Mouse (Mus musculus) CH12.LX (cell line): ENCODE measurements around the gene Spata2. TPM values are rescaled to one million over a fixed set of nuclear protein-coding genes. Genes with fewer than 3 reads are reported as not detected.

ENCODE experiments used
- DNase-seq: peaks from one replicate; pipeline ENCODE4 v3.0.0-alpha.2; 2013; ENCODE audit errors: extremely low read depth
- H3K27ac ChIP-seq: 2 replicates; pipeline ENCODE4 v1.5.1; 2012; ENCODE audit warnings: low read depth, mild to moderate bottlenecking, control low read depth, moderate library complexity; ENCODE audit not compliant: insufficient read depth
- H3K27me3 ChIP-seq: replicated peaks from 2 replicates; pipeline ENCODE3; 2012; ENCODE audit warnings: inconsistent platforms
- H3K36me3 ChIP-seq, 2 experiments: replicated peaks in 1 of 2; 2 replicates each; pipeline versions ENCODE3 to v1.6.1; 2012; ENCODE audit warnings: inconsistent platforms in 1 of 2, low read length in 1 of 2, mild to moderate bottlenecking in 1 of 2, mixed read lengths in 1 of 2, moderate library complexity in 1 of 2; ENCODE audit not compliant: control insufficient read depth in 1 of 2, insufficient read depth in 1 of 2
- H3K4me1 ChIP-seq, 2 experiments: 2 replicates each; pipeline ENCODE4 v1.6.1; 2012; ENCODE audit warnings: inconsistent platforms in 1 of 2, moderate library complexity in 1 of 2; ENCODE audit not compliant: insufficient read depth in 2 of 2, control insufficient read depth in 1 of 2
- H3K4me2 ChIP-seq: 2 replicates; pipeline ENCODE4 v1.6.1; 2012; ENCODE audit warnings: low read depth, mild to moderate bottlenecking, control low read depth; ENCODE audit not compliant: poor library complexity, insufficient read depth, severe bottlenecking
- H3K4me3 ChIP-seq, 3 experiments: fragments of 150-350 bp in 1 of 3; sonication (generic) in 1 of 3; replicated peaks in 1 of 3; 2 replicates each; pipeline versions ENCODE3 to v1.5.1; 2011 to 2012; ENCODE audit warnings: low read depth in 2 of 3, low read length in 2 of 3, mild to moderate bottlenecking in 2 of 3, moderate library complexity in 2 of 3, control low read depth in 1 of 3, improper control_type of control experiment in 1 of 3, inconsistent platforms in 1 of 3, mixed read lengths in 1 of 3; ENCODE audit not compliant: poor library complexity in 1 of 3
- H3K79me2 ChIP-seq: replicated peaks from 2 replicates; pipeline ENCODE4 v1.6.1; 2012; ENCODE audit warnings: mild to moderate bottlenecking, moderate library complexity; ENCODE audit not compliant: control insufficient read depth, poor library complexity, insufficient read depth, severe bottlenecking; ENCODE audit errors: extremely low read depth
- H3K9ac ChIP-seq: 2 replicates; pipeline ENCODE4 v1.6.1; 2012; ENCODE audit warnings: low read depth, mild to moderate bottlenecking, control low read depth, moderate library complexity; ENCODE audit not compliant: insufficient read depth
- H3K9me3 ChIP-seq: replicated peaks from 2 replicates; pipeline ENCODE3; 2012; ENCODE audit warnings: low read length, inconsistent platforms, mixed read lengths
- BHLHE40 ChIP-seq: IDR thresholded peaks from 2 replicates; pipeline ENCODE4 v1.6.1; 2011; ENCODE audit warnings: mild to moderate bottlenecking, low read depth, low read length, improper control_type of control experiment
- CHD1 ChIP-seq: IDR thresholded peaks from 2 replicates; pipeline ENCODE4 v1.6.1; 2012; ENCODE audit warnings: low read depth, low read length, improper control_type of control experiment, inconsistent platforms
- CHD2 ChIP-seq: IDR thresholded peaks from 2 replicates; pipeline ENCODE4 v1.6.1; 2011; ENCODE audit warnings: low read length, improper control_type of control experiment
- CTCF ChIP-seq, 2 experiments: IDR thresholded peaks in 1 of 2; conservative IDR thresholded peaks in 1 of 2; 2 replicates each; pipeline ENCODE4 v1.5.1; 2011 to 2012; ENCODE audit warnings: low read depth in 2 of 2, low read length in 2 of 2, improper control_type of control experiment in 1 of 2, inconsistent platforms in 1 of 2, mild to moderate bottlenecking in 1 of 2, moderate library complexity in 1 of 2
- E2F4 ChIP-seq: IDR thresholded peaks from 2 replicates; pipeline ENCODE4 v1.6.1; 2011; ENCODE audit warnings: low read depth, low read length, improper control_type of control experiment; ENCODE audit not compliant: insufficient replicate concordance
- ELF1 ChIP-seq: IDR thresholded peaks from 2 replicates; pipeline ENCODE4 v1.6.1; 2014; ENCODE audit warnings: low read depth, mild to moderate bottlenecking, inconsistent platforms, low read length, improper control_type of control experiment
- EP300 ChIP-seq: IDR thresholded peaks from 2 replicates; pipeline ENCODE4 v1.6.1; 2011; ENCODE audit warnings: low read length, improper control_type of control experiment
- ETS1 ChIP-seq: conservative IDR thresholded peaks from 2 replicates; pipeline ENCODE4 v1.6.1; 2012; ENCODE audit warnings: low read depth, mild to moderate bottlenecking, inconsistent platforms, low read length, improper control_type of control experiment, moderate library complexity
- GABPA ChIP-seq: IDR thresholded peaks from 2 replicates; pipeline ENCODE4 v1.6.1; 2012; ENCODE audit warnings: low read depth, low read length, improper control_type of control experiment, inconsistent platforms; ENCODE audit not compliant: insufficient replicate concordance
- HCFC1 ChIP-seq: IDR thresholded peaks from 2 replicates; pipeline ENCODE4 v1.6.1; 2012; ENCODE audit warnings: low read depth, mild to moderate bottlenecking, inconsistent platforms, low read length, improper control_type of control experiment
- IRF4 ChIP-seq: IDR thresholded peaks from 2 replicates; pipeline ENCODE4 v1.6.1; 2014; ENCODE audit warnings: low read depth, mild to moderate bottlenecking, inconsistent platforms, low read length, improper control_type of control experiment
- JUN ChIP-seq: IDR thresholded peaks from 2 replicates; pipeline ENCODE4 v1.6.1; 2011; ENCODE audit warnings: low read depth, mild to moderate bottlenecking, low read length, improper control_type of control experiment, moderate library complexity; ENCODE audit not compliant: insufficient read depth
- JUND ChIP-seq: conservative IDR thresholded peaks from 2 replicates; pipeline ENCODE4 v1.6.1; 2011; ENCODE audit warnings: low read depth, low read length, improper control_type of control experiment
- KAT2A ChIP-seq: IDR thresholded peaks from 2 replicates; pipeline ENCODE4 v1.6.1; 2012; ENCODE audit warnings: low read length, improper control_type of control experiment, inconsistent platforms; ENCODE audit not compliant: insufficient replicate concordance
- MAFK ChIP-seq: IDR thresholded peaks from 2 replicates; pipeline ENCODE4 v1.6.1; 2011; ENCODE audit warnings: low read length, improper control_type of control experiment; ENCODE audit not compliant: insufficient replicate concordance
- MAX ChIP-seq: IDR thresholded peaks from 2 replicates; pipeline ENCODE4 v1.6.1; 2011; ENCODE audit warnings: low read length, improper control_type of control experiment
- MAZ ChIP-seq: IDR thresholded peaks from 2 replicates; pipeline ENCODE4 v1.6.1; 2012; ENCODE audit warnings: low read depth, mild to moderate bottlenecking, inconsistent platforms, low read length, improper control_type of control experiment, moderate library complexity
- MEF2A ChIP-seq: IDR thresholded peaks from 2 replicates; pipeline ENCODE4 v1.6.1; 2014; ENCODE audit warnings: low read depth, mild to moderate bottlenecking, inconsistent platforms, low read length, improper control_type of control experiment, borderline replicate concordance
- MXI1 ChIP-seq: IDR thresholded peaks from 2 replicates; pipeline ENCODE4 v1.6.1; 2011; ENCODE audit warnings: mild to moderate bottlenecking, low read depth, low read length, improper control_type of control experiment
- MYC ChIP-seq: IDR thresholded peaks from 2 replicates; pipeline ENCODE4 v1.6.1; 2011; ENCODE audit warnings: low read depth, mild to moderate bottlenecking, improper control_type of control experiment, low read length
- NELFE ChIP-seq: IDR thresholded peaks from 2 replicates; pipeline ENCODE4 v1.6.1; 2011; ENCODE audit warnings: low read depth, low read length, improper control_type of control experiment
- NRF1 ChIP-seq: IDR thresholded peaks from 2 replicates; pipeline ENCODE4 v1.6.1; 2014; ENCODE audit warnings: low read depth, mild to moderate bottlenecking, inconsistent platforms, low read length, improper control_type of control experiment, moderate library complexity
- PAX5 ChIP-seq: IDR thresholded peaks from 2 replicates; pipeline ENCODE4 v1.6.1; 2012; ENCODE audit warnings: low read length, inconsistent platforms, mixed read lengths
- POLR2A ChIP-seq: IDR thresholded peaks from 2 replicates; pipeline ENCODE4 v1.6.1; 2011; ENCODE audit warnings: low read depth, mild to moderate bottlenecking, improper control_type of control experiment, low read length
- POLR2AphosphoS2 ChIP-seq: IDR thresholded peaks from 2 replicates; pipeline ENCODE4 v1.6.1; 2011; ENCODE audit warnings: low read depth, low read length, improper control_type of control experiment
- RAD21 ChIP-seq: IDR thresholded peaks from 2 replicates; pipeline ENCODE4 v1.6.1; 2011; ENCODE audit warnings: low read depth, mild to moderate bottlenecking, low read length, improper control_type of control experiment, moderate library complexity
- RCOR1 ChIP-seq: conservative IDR thresholded peaks from 2 replicates; pipeline ENCODE4 v1.6.1; 2012; ENCODE audit warnings: low read depth, mild to moderate bottlenecking, inconsistent platforms, low read length, improper control_type of control experiment
- SIN3A ChIP-seq: IDR thresholded peaks from 2 replicates; pipeline ENCODE4 v1.6.1; 2012; ENCODE audit warnings: low read length, improper control_type of control experiment, inconsistent platforms
- SMC3 ChIP-seq: IDR thresholded peaks from 2 replicates; pipeline ENCODE4 v1.6.1; 2011; ENCODE audit warnings: low read depth, low read length, improper control_type of control experiment
- TBP ChIP-seq: conservative IDR thresholded peaks from 2 replicates; pipeline ENCODE4 v1.6.1; 2011; ENCODE audit warnings: low read depth, low read length, improper control_type of control experiment
- TCF12 ChIP-seq: IDR thresholded peaks from 2 replicates; pipeline ENCODE4 v1.6.1; 2014; ENCODE audit warnings: low read depth, mild to moderate bottlenecking, inconsistent platforms, low read length, improper control_type of control experiment
- UBTF ChIP-seq: IDR thresholded peaks from 2 replicates; pipeline ENCODE4 v1.6.1; 2012; ENCODE audit warnings: low read depth, mild to moderate bottlenecking, inconsistent platforms, low read length, improper control_type of control experiment, moderate library complexity
- USF1 ChIP-seq: IDR thresholded peaks from 2 replicates; pipeline ENCODE4 v1.6.1; 2014; ENCODE audit warnings: low read depth, mild to moderate bottlenecking, inconsistent platforms, low read length, improper control_type of control experiment
- USF2 ChIP-seq: conservative IDR thresholded peaks from 2 replicates; pipeline ENCODE4 v1.6.1; 2011; ENCODE audit warnings: low read depth, low read length, improper control_type of control experiment
- ZC3H11A ChIP-seq: IDR thresholded peaks from 2 replicates; pipeline ENCODE4 v1.6.1; 2012; ENCODE audit warnings: low read depth, mild to moderate bottlenecking, inconsistent platforms, low read length, improper control_type of control experiment
- ZKSCAN1 ChIP-seq: IDR thresholded peaks from 2 replicates; pipeline ENCODE4 v1.6.1; 2012; ENCODE audit warnings: low read depth, inconsistent platforms, low read length, improper control_type of control experiment, borderline replicate concordance
- ZNF384 ChIP-seq: IDR thresholded peaks from 2 replicates; pipeline ENCODE4 v1.6.1; 2012; ENCODE audit warnings: low read depth, low read length, improper control_type of control experiment, inconsistent platforms
- dilution Hi-C: fragments of 300-500 bp; cut with MboI; formaldehyde crosslinking; loops from 2 replicates; pipeline ENCODE4 v1.14.3; 2020; ENCODE audit warnings: low sequenced_read_pairs; ENCODE audit not compliant: extremely low pct_unique_long_range_greater_than_20kb, extremely low pct_ligation_motif_present
- in situ Hi-C: fragments of 300-500 bp; cut with MboI; formaldehyde crosslinking; loops from 3 replicates; pipeline ENCODE4 v1.14.3; 2019; ENCODE audit warnings: low sequenced_read_pairs, low pct_ligation_motif_present, low pct_unique_long_range_greater_than_20kb, mixed read lengths
- polyA plus RNA-seq: library from polyadenylated mRNA; unstranded; fragments of >175 nt; gene quantifications from 2 replicates; pipeline ENCODE4 v1.2.1, GENCODE M21; 2012; ENCODE audit warnings: low read depth; ENCODE audit not compliant: insufficient read length
- total RNA-seq, 2 experiments: library from RNA; depleted of rRNA; stranded (reverse); fragments of 300-350 nt in 1 of 2; fragments of >200 nt in 1 of 2; gene quantifications; 2 replicates each; pipeline ENCODE4 v1.2.3; 2012 to 2014

Spata2 gene
- total and polyA plus RNA-seq, 3 experiments, result 9.1 to 22.8 (median 10.5) TPM

GRCm38 (mm10) chr2:167537476-167538297, 45.0 kb upstream of the Spata2 start, which contains the start of gene Snai1:
TSS of gene Snai1 (plus strand) at chr2:167538195.
- Histone ChIP-seq H3K27ac (peak within 1 kb of the TSS; percentile 51), H3K4me2 (peak within 1 kb of the TSS; percentile 79), H3K36me3 (peaks cover 14 to 39% of the 10 kb centered on the region in 2 experiments), H3K9me3 (no peaks in the 10 kb centered on the region), H3K27me3 (no peaks in the 10 kb centered on the region), H3K79me2 (peaks cover 7% of the 10 kb centered on the region), H3K9ac (peak within 1 kb of the TSS; percentile 81), H3K4me1 (peaks cover 18 to 47% of the 10 kb centered on the region in 2 experiments), H3K4me3 (peak within 1 kb of the TSS; percentile 54 to 79 (median 78))
- dilution Hi-C loops, result no loop called here
- DNase-seq, result peak; percentile 96
- in situ Hi-C loops, result loop anchor here (10.0 kb wide), 1 partner anchor 367 kb away; no protein-coding TSS in a partner anchor
- no peak for TF ChIP-seq GABPA
- peak; percentile 93; the same call in 1 of the 2 replicates for TF ChIP-seq MAX
- peak; percentile 95 for TF ChIP-seq TBP
- peak; percentile 71; the same call in 1 of the 2 replicates for TF ChIP-seq RCOR1
- peak; percentile 90 for TF ChIP-seq BHLHE40
- TF ChIP-seq SIN3A, result peak; percentile 93
- peak; percentile 70 for TF ChIP-seq USF2
- peak; percentile 18 to 98; a peak in 2 of 4 replicates for TF ChIP-seq CTCF (conservative IDR thresholded peaks at IDR 0.05 in 1 of 2, IDR thresholded peaks at IDR 0.05 in 1 of 2; ENCODE audit: low read depth in 2 of 2, low read length in 2 of 2)
- peak; percentile 94 for TF ChIP-seq MXI1
- TF ChIP-seq EP300, result peak; percentile 32; the same call in 1 of the 2 replicates
- peak; percentile 94 for TF ChIP-seq RAD21
- no peak for TF ChIP-seq MAFK
- peak; percentile 99 for TF ChIP-seq SMC3
- peak; percentile 67 for TF ChIP-seq IRF4
- no peak for TF ChIP-seq ZKSCAN1
- TF ChIP-seq POLR2AphosphoS2, result no peak; the same call in 1 of the 2 replicates
- peak; percentile 23; the same call in 1 of the 2 replicates for TF ChIP-seq HCFC1
- peak; percentile 75 for TF ChIP-seq MEF2A
- no peak for TF ChIP-seq E2F4
- TF ChIP-seq PAX5, result no peak
- TF ChIP-seq JUND, result no peak
- peak; percentile 78 for TF ChIP-seq USF1
- peak; percentile 71; the same call in 1 of the 2 replicates for TF ChIP-seq MAZ
- peak; percentile 11; the same call in 1 of the 2 replicates for TF ChIP-seq ZNF384
- peak; percentile 97 for TF ChIP-seq POLR2A
- peak; percentile 62 for TF ChIP-seq ETS1
- no peak for TF ChIP-seq JUN
- peak; percentile 85 for TF ChIP-seq TCF12
- peak; percentile 59; the same call in 1 of the 2 replicates for TF ChIP-seq CHD1
- TF ChIP-seq ELF1, result peak; percentile 53; the same call in 1 of the 2 replicates
- peak; percentile 96 for TF ChIP-seq NELFE
- TF ChIP-seq CHD2, result 0 out of 2 replicates have a peak, but pooled peaks have one; percentile 42
- peak; percentile 67 for TF ChIP-seq NRF1
- TF ChIP-seq MYC, result peak; percentile 89; the same call in 1 of the 2 replicates
- TF ChIP-seq KAT2A, result no peak
- TF ChIP-seq UBTF, result 0 out of 2 replicates have a peak, but pooled peaks have one; percentile 33
- peak; percentile 95 for TF ChIP-seq ZC3H11A
